Mouse (Mus musculus): ENCODE results near the gene Top2b.

DNA sequence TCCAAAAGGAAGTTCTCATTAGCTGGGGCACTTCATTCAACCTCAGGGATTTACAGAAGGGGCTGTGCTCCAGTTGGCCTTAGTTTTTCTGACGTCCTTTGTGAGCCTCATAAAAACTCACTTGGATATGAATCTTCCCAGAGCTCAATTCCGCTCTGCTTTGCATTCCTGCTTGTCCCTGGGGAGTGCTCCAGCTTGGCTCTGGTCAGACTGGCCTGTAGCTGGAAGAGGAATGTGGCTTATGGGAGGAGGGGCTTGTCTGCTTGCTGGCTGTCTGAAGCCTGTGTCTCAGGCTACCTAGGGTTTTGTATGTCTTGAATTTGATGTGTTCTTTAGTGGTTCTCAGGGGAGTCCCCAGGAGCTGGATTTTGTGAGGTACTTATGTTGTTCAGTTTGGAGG lies 36.4 kb upstream of the Top2b start:
- no peak for TF ChIP-seq CTCF (IDR thresholded peaks at IDR 0.05; ENCODE audit: low read depth)
- no peak for TF ChIP-seq EP300 (IDR thresholded peaks at IDR 0.05; ENCODE audit: low read depth)
